Mouse (Mus musculus): Measurements from ENCODE around the gene Zdhhc14. TPM values are rescaled to one million over a fixed set of nuclear protein-coding genes. Genes with fewer than 3 reads are reported as not detected.

The Zdhhc14 gene
- polyA plus RNA-seq, 1 experiment from 2014 or later: 6.1 TPM

GRCm38 (mm10) chr17:5490351-5490750 lies 2.0 kb upstream of the Zdhhc14 start:
- no peak for ATAC-seq (ENCODE audit: low FRiP score)
- H3K9ac ChIP-seq: no peak overlapping the region
- no peaks in the 10 kb centered on the region for H3K36me3 ChIP-seq
- no peaks in the 10 kb centered on the region for H3K9me3 ChIP-seq (replicated peaks)
- no peak overlapping the region for H3K27ac ChIP-seq
- no peak overlapping the region for H3K4me2 ChIP-seq (replicated peaks)
- WGBS: 76% methylated on average over 3 of the region's 3 CpGs
- no peak overlapping the region for H3K4me3 ChIP-seq
- H3K27me3 ChIP-seq: peaks cover 23% of the 10 kb centered on the region
- H3K4me1 ChIP-seq: peaks cover 18% of the 10 kb centered on the region

GRCm38 (mm10) chr17:5491031-5491800 lies 1.1 kb upstream of the Zdhhc14 start:
- peaks cover 28% of the 10 kb centered on the region for H3K27me3 ChIP-seq
- H3K4me2 ChIP-seq (replicated peaks): peak overlapping the region; percentile 84
- peaks cover 18% of the 10 kb centered on the region for H3K4me1 ChIP-seq
- H3K4me3 ChIP-seq: peak overlapping the region; percentile 66
- no peaks in the 10 kb centered on the region for H3K9me3 ChIP-seq (replicated peaks)
- WGBS: under 1% methylated on average over 29 of the region's 29 CpGs
- peak overlapping the region; percentile 73 for H3K9ac ChIP-seq
- H3K36me3 ChIP-seq: no peaks in the 10 kb centered on the region
- H3K27ac ChIP-seq: peak overlapping the region; percentile 97
- ATAC-seq (ENCODE audit: low FRiP score): peak; percentile 92

- peaks cover 30% of the 10 kb centered on the region for H3K27me3 ChIP-seq
- WGBS: under 1% methylated on average over 48 of the region's 48 CpGs
- peak overlapping the region; percentile 66 for H3K4me3 ChIP-seq
- H3K4me2 ChIP-seq (replicated peaks): peak overlapping the region; percentile 84
- no peaks in the 10 kb centered on the region for H3K9me3 ChIP-seq (replicated peaks)
- ATAC-seq (ENCODE audit: low FRiP score): peak; percentile 64
- H3K4me1 ChIP-seq: peaks cover 18% of the 10 kb centered on the region
- H3K36me3 ChIP-seq: no peaks in the 10 kb centered on the region
- peak overlapping the region; percentile 97 for H3K27ac ChIP-seq
- H3K9ac ChIP-seq: peak overlapping the region; percentile 73
Measured at GRCm38 (mm10) chr17:5492746-5493160, 396 bp downstream of the Zdhhc14 start.

GRCm38 (mm10) chr17:5493161-5493771 lies 909 bp downstream of the Zdhhc14 start:
- Histone ChIP-seq H3K4me2 (replicated peaks) (peak overlapping the region; percentile 84), H3K9ac (peak overlapping the region; percentile 73), H3K9me3 (replicated peaks) (no peaks in the 10 kb centered on the region), H3K27ac (peak overlapping the region; percentile 97; the same call in 1 of the 2 replicates), H3K4me1 (peaks cover 18% of the 10 kb centered on the region), H3K4me3 (peak overlapping the region; percentile 66), H3K36me3 (no peaks in the 10 kb centered on the region), H3K27me3 (peaks cover 30% of the 10 kb centered on the region)
- WGBS: 3% methylated on average over 52 of the region's 53 CpGs
- ATAC-seq (ENCODE audit: low FRiP score): no peak

GRCm38 (mm10) chr17:5493809-5494208 lies 1.5 kb downstream of the Zdhhc14 start:
- Histone ChIP-seq H3K4me1 (peaks cover 18% of the 10 kb centered on the region), H3K36me3 (no peaks in the 10 kb centered on the region), H3K27me3 (peaks cover 30% of the 10 kb centered on the region), H3K9me3 (replicated peaks) (no peaks in the 10 kb centered on the region), H3K27ac (no peak overlapping the region), H3K4me3 (peak overlapping the region; percentile 66), H3K9ac (peak overlapping the region; percentile 73; the same call in 1 of the 2 replicates), H3K4me2 (replicated peaks) (peak overlapping the region; percentile 84)
- 22% methylated on average over 4 of the region's 4 CpGs for WGBS
- no peak for ATAC-seq (ENCODE audit: low FRiP score)

- H3K9ac ChIP-seq: no peak overlapping the region
- peaks cover 27% of the 10 kb centered on the region for H3K27me3 ChIP-seq
- H3K4me2 ChIP-seq (replicated peaks): peak overlapping the region; percentile 84
- H3K36me3 ChIP-seq: no peaks in the 10 kb centered on the region
- H3K4me3 ChIP-seq: no peak overlapping the region
- WGBS: 85% methylated on average over 7 of the region's 7 CpGs
- H3K4me1 ChIP-seq: peaks cover 18% of the 10 kb centered on the region
- no peak for ATAC-seq (ENCODE audit: low FRiP score)
- no peaks in the 10 kb centered on the region for H3K9me3 ChIP-seq (replicated peaks)
- no peak overlapping the region for H3K27ac ChIP-seq
Measured at GRCm38 (mm10) chr17:5494832-5495231, 2.5 kb downstream of the Zdhhc14 start.

GRCm38 (mm10) chr17:5497695-5498094 lies 5.3 kb downstream of the Zdhhc14 start:
- H3K9me3 ChIP-seq (replicated peaks): no peaks in the 10 kb centered on the region
- H3K4me1 ChIP-seq: peaks cover 18% of the 10 kb centered on the region
- 83% methylated on average over 8 of the region's 8 CpGs for WGBS
- no peak for ATAC-seq (ENCODE audit: low FRiP score)
- H3K4me2 ChIP-seq (replicated peaks): no peak overlapping the region
- peaks cover 27% of the 10 kb centered on the region for H3K27me3 ChIP-seq
- no peak overlapping the region for H3K4me3 ChIP-seq
- H3K9ac ChIP-seq: no peak overlapping the region
- H3K27ac ChIP-seq: no peak overlapping the region
- H3K36me3 ChIP-seq: no peaks in the 10 kb centered on the region

GRCm38 (mm10) chr17:5498996-5499395 lies 6.6 kb downstream of the Zdhhc14 start:
- Histone ChIP-seq H3K9ac (no peak overlapping the region), H3K27me3 (peaks cover 20% of the 10 kb centered on the region)

GRCm38 (mm10) chr17:5503981-5504760 lies 11.8 kb downstream of the Zdhhc14 start:
- no peaks in the 10 kb centered on the region for H3K27me3 ChIP-seq
- no peaks in the 10 kb centered on the region for H3K9me3 ChIP-seq (replicated peaks)
- WGBS: 88% methylated on average over 8 of the region's 8 CpGs
- H3K36me3 ChIP-seq: no peaks in the 10 kb centered on the region
- H3K4me2 ChIP-seq (replicated peaks): no peak overlapping the region
- H3K9ac ChIP-seq: no peak overlapping the region
- H3K4me1 ChIP-seq: peaks cover 6% of the 10 kb centered on the region; the same call in 1 of the 2 replicates
- no peak for ATAC-seq (ENCODE audit: low FRiP score)
- H3K4me3 ChIP-seq: no peak overlapping the region
- no peak overlapping the region for H3K27ac ChIP-seq

More at GRCm38 (mm10) chr17:5498996-5499395, 6.6 kb downstream of the Zdhhc14 start:
- 88% methylated on average over 4 of the region's 4 CpGs for WGBS
- ATAC-seq (ENCODE audit: low FRiP score): no peak
- H3K4me1 ChIP-seq: peaks cover 7% of the 10 kb centered on the region
- H3K4me2 ChIP-seq (replicated peaks): no peak overlapping the region
- H3K9me3 ChIP-seq (replicated peaks): no peaks in the 10 kb centered on the region
- no peak overlapping the region for H3K27ac ChIP-seq
- H3K4me3 ChIP-seq: no peak overlapping the region
- no peaks in the 10 kb centered on the region for H3K36me3 ChIP-seq

- Histone ChIP-seq H3K4me1 (peaks cover 6% of the 10 kb centered on the region; the same call in 1 of the 2 replicates), H3K9ac (no peak overlapping the region), H3K36me3 (no peaks in the 10 kb centered on the region), H3K27me3 (no peaks in the 10 kb centered on the region), H3K4me2 (replicated peaks) (no peak overlapping the region), H3K9me3 (replicated peaks) (no peaks in the 10 kb centered on the region), H3K4me3 (no peak overlapping the region), H3K27ac (no peak overlapping the region)
- 82% methylated on average over 4 of the region's 4 CpGs for WGBS
- no peak for ATAC-seq (ENCODE audit: low FRiP score)
Measured at GRCm38 (mm10) chr17:5504969-5505368, 12.6 kb downstream of the Zdhhc14 start.

GRCm38 (mm10) chr17:5506553-5506952 lies 14.2 kb downstream of the Zdhhc14 start:
- H3K4me3 ChIP-seq: no peak overlapping the region
- H3K9me3 ChIP-seq (replicated peaks): no peaks in the 10 kb centered on the region
- no peaks in the 10 kb centered on the region for H3K27me3 ChIP-seq
- H3K36me3 ChIP-seq: no peaks in the 10 kb centered on the region
- H3K4me1 ChIP-seq: peaks cover 8% of the 10 kb centered on the region; the same call in 1 of the 2 replicates
- 58% methylated on average over 7 of the region's 7 CpGs for WGBS
- no peak overlapping the region for H3K4me2 ChIP-seq (replicated peaks)
- ATAC-seq (ENCODE audit: low FRiP score): no peak
- no peak overlapping the region for H3K9ac ChIP-seq
- no peak overlapping the region for H3K27ac ChIP-seq

GRCm38 (mm10) chr17:5506988-5507387 lies 14.6 kb downstream of the Zdhhc14 start:
- H3K4me2 ChIP-seq (replicated peaks): no peak overlapping the region
- no peaks in the 10 kb centered on the region for H3K27me3 ChIP-seq
- no peak overlapping the region for H3K9ac ChIP-seq
- no peaks in the 10 kb centered on the region for H3K36me3 ChIP-seq
- H3K4me1 ChIP-seq: peaks cover 8% of the 10 kb centered on the region; the same call in 1 of the 2 replicates
- no peaks in the 10 kb centered on the region for H3K9me3 ChIP-seq (replicated peaks)
- no peak for ATAC-seq (ENCODE audit: low FRiP score)
- 77% methylated on average over 5 of the region's 5 CpGs for WGBS
- no peak overlapping the region for H3K27ac ChIP-seq
- no peak overlapping the region for H3K4me3 ChIP-seq

All from hindbrain, embryonic 12.5 days (tissue).